Mouse (Mus musculus): Measurements from ENCODE around the gene Rbl2.

The Rbl2 gene

DNA sequence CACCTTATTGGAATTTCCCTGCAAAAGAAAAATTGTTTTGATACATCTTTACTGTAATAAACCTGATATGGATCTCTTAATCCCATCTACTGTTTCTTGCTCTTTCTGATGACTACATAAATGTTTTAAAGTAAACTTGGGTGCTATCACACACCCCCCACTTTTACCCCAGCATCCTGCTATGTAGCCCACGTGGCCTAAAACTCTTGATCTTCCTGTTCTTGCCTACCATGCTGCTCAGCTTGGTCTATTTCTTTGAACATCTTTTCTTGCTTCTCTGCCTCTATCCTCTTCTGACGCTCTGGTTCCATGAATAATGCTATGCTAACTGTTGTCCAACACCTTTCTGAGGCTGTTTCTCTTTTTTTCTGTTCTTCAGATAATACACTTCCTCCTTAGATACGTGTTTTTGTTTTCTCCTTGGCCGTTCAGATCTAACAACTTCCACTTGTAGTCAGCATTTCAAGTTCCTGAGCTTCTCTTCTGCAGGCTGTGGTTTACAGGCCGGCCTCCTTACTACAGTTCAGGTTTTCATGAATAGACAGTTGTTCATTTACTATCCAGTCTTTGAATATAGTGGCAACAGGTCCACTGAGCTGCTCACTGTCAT lies 42.1 kb downstream of the Rbl2 start:
- no peak for DNase-seq

DNA sequence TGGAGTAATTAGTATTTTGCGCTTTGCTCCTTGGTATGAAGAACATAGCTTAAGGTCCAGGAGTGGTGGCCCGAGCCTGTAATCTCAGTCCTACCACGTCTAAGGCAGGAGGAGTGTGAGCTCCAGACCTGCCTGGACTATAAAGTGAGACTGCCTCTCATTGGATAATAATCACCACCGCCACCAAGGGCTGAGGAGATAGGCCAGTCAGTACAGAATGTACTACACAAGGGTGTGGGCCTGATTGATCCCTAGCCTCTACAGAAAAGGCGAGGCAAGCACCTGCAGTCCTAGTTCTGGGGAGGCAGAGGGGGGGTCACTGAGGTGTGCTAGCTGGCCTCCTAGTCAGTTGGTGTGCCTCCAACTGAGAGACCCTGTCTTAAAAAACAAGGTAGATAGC lies 44.6 kb downstream of the Rbl2 start:
- no peak for DNase-seq

DNA sequence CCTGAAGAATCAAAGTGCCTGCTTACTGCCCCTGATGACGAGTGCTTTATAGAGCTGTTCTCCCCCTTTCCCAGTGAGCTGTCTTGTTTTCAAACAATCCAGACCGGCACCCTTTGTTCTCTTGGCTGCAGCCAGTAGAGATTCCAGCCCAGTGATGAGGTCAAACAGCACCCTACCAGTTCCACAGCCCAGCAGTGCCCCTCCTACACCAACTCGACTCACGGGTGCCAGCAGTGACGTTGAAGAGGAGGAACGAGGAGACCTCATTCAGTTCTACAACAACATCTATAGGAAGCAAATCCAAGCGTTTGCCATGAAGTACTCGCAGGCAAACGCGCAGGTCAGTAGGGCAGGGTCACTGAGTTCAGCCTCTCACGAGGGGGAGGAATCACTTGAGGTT lies 45.1 kb downstream of the Rbl2 start:
- DNase-seq: no peak

DNA sequence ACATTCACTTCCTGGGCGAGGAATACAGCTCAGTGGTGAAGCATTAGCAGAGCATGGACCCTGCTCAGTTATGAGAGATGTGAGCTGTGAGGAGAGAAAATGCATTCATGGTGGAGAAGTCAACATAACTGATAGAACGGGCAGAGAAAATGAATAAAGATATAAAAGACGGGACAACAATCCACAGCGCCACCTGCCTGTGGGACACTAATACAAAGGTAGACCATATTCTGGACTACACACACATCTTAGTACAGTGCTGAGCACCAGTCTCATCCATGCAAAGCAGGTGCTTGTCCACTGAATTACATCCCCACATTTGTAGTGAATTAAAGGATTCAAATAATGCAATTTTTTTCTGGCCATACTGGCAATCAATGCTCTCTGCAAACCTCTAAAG lies 47.7 kb downstream of the Rbl2 start:
- no peak for DNase-seq

DNA sequence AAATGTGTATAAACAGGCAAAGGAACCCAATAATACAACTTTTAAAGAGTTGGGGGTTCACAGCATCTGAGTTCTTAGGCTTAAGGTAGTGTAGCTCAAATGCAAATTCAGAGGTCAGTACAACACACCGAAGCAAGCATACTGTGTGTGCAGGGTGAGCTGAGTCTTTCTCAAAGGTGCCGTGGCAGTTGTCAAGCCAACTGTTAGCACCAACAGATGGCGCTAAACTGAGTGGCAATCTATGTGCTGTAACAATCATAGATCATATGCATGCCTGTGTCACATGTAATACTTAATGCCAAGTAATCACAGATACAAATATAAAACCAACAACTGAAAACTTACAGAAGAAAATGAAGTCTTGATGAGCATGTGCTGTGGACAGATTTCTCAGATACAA lies 48.3 kb downstream of the Rbl2 start:
- DNase-seq: no peak

DNA sequence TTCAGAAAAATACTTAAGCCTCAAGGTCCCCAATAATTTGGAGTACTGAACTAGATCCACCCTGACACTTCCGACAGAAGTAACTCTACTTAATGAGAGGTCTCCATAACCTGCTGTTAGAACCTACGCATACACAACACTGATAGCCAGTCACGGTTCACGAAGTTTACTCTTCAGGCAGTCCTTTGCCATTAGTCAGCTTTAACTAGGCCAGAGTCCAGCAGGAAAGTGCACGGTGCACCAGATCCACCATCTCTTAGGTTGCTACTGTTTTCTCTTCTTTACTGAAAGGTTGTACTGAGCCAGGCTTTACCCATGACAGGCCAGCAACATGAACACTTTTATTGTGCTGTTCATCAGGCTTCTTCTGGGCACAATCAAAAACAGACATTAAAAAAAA lies 54.5 kb downstream of the Rbl2 start:
- peak; percentile 64 to 70 for DNase-seq

DNA sequence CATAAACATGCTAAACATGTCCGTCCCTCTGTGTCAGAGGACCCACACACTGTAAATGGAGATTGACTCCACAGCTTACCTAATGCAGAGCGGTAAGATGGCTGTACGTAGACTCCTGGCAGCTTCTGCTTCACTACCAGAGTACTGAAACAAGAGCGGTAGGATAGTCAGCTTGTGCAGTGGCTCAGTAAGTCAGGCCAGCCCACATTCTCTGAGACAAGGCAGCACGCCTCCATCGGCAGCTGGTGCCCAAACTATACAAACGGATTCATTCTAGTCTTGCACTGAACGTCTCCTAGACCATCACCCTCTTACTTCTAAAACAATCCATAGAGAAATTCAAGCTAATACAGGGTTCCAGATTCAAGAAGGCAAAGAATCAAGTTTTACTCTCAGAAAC lies 56.9 kb downstream of the Rbl2 start:
- no peak for DNase-seq

DNA sequence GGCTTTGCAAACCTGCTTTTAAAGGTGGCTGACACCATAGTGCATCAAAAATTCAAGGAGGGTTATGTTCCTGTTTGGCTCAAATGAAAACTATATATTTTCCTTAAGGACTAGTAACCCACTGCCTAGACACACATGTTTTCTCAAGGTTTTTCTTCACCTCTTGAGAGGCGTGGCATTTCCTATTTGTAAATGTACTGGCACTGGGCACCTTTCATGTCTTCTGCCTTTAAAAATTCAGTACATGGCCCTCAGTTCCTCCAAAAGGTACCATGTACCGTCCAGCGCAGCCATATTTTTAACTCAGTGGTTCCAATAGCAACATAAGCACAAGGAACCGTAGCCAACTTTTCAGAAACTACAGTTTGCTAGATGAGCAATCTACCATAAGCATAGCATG lies 62.9 kb downstream of the Rbl2 start:
- DNase-seq: no peak

DNA sequence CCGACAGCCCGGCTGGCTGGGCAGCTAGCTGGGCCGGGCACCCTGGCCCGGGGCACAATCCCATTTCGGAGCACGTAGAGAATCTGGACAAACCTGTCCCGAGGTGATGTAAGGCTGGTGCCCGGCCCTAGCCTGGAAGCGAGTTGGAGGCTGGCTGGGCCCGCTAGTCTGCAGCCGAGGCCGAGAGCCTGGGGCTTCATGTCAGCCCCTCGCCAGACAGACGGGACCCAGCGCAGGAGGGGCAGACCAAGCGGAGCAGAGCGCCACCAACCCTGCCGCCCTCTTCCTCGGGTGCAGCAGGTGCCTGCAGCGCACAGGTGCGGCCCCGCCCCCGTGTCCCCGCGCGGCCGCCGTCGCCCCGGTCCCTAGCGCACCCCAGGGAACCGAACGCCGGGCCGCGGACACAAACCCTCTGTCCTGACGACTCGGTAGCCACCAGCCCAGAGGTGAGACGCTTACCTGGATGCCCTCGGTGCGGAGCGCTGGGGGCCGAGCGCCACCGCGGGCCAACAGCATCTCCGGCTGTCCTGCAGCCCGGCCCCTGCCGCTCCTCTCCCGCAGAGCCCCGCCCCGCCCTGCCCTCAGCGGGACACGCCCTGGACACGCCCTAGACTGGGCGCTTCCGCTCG lies 63.7 kb downstream of the Rbl2 start:
- no peak for DNase-seq

DNA sequence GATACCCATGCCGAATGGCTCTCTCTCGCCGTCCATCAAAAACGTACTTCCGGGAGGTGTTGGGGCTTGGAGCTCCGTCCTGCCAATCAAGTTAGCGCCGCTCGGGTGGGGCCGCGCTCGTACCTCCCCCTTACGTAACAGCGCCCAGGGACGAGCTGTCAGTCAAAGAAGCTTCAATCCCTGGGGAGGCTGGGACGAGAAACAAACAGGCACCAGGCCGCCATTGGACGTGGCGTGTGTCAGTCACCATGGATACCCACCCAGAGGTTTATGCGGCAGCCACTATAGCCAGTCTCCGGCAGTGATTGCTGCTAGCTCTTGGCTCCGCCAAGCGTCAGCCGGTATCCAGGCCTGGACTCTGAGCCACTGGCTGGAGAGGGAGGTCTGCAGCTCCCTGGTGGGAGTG lies 64.2 kb downstream of the Rbl2 start:
- DNase-seq: peak; percentile 100

DNA sequence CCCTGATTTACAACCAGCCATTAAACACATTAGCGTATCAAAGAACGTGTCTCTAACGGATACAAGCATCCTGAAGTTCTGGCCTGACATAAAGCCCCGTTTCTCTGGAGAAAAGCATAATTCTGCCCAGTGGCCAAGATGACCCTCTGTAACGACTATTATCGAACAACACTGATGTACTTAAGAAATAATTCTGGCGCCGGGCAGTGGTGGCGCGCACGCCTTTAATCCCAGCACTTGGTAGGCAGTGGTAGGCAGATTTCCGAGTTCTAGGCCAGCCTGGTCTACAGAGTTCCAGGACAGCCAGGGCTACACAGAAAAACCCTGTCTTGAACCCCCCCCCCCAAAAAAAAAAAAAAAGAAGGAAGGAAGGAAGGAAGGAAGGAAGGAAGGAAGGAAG lies 64.8 kb downstream of the Rbl2 start:
- DNase-seq: peak; percentile 33 to 35

DNA sequence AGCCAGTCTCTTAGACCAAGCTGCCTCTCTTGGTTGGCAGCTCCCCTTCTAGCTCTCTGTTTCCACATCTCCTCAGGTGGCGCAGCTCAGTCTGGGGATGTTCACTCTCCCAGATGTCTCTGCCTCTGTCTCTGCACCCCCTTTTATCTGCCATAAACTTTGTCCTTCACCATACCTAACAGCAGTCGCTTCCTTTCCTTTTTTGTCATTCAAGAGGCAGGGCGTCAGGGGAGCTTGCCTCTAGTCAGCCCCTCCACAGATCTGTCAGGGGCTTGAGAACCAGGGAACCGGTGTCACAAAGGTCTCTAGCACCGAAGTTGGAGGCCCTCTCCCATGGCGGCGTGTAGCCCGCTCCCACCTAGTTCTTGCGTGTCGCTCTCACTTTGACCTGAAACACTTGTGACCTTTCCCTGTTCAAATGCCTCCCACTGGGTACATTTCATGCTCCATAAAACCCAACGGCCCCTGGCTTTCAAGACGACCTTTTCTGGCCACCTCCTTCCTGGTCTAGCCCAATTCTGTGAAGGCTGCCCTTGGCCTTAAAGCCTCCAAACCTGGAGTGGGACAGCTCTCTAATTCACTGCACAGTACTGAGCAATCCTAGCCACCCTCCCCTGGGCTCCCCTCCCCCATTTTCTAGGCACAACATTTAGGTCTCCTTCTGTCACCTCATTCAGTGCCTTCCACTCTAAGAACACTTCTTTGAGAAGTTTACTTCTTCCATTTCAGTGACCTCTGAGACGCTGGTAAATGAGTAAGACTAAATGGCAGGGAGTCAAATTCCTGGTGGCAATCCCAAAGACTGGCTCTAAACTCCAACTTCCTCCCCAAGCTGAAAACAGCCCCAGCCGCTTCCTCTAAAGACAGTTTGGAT lies 65.7 kb downstream of the Rbl2 start:
- peak; percentile 75 to 87 for DNase-seq

DNA sequence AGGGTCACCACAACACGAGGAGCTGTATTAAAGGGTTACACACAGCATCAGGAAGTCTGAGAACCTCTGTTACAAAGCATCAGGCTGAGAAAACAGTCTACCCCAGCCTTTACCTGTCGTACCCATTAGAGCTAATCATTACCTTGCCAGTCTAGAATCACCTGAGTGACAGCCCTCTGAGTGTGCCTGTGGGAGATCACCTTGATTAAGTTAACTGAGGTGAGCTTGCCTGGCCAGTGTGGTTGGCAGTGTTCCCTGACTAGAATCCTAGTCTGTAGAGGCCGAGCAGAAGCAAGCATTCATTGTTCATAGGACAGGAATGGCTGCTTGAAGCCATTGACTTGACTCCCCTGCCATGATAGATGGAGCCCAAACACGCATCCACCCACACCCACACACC lies 71.0 kb downstream of the Rbl2 start:
- DNase-seq: peak; percentile 60 to 89

DNA sequence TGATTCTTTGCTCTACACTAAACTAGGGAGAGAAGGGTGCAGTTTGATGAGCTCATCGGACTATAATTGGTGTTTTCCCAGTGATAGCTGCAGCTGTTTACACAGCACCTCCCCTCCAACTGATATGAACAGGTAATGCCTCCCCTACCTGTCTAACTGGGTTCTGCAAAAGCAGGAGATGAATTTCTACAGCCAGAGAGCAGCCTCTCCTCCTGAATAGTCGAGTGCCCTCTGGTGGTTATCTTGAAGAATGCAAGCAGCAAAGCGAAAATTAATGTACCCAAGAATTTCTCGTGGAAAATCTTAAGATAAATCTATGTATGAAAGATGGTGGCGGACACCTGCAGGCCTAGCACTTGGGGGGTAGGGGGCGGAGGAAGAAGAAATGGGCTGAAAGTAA lies 77.9 kb downstream of the Rbl2 start:
- DNase-seq: peak; percentile 58 to 60

DNA sequence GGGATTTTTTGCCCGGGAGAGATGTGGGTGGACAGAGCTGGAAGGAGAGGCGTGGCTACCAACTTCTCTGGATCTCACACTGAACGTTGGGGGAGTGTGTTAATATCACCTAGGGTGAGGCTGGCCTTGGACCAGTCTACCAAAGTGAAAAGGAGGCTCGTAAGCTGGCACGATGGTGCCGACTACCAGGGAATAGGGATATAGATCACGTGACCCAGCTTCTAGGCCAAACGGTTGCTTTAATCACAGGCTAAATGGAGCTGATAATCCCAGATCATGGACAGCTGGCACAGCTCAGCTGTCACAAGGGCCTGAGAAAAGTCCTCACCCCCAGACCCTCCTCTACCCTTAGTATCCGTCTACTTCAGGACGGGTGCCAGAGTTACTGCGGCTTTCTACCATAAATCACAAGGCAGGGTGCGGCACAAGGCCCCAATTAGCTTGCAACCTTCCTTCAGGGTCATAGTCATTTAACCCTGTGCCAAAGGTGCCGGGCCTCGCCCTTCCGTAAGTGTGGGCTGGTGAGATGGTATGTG lies 78.9 kb downstream of the Rbl2 start:
- DNase-seq: peak; percentile 48 to 61

DNA sequence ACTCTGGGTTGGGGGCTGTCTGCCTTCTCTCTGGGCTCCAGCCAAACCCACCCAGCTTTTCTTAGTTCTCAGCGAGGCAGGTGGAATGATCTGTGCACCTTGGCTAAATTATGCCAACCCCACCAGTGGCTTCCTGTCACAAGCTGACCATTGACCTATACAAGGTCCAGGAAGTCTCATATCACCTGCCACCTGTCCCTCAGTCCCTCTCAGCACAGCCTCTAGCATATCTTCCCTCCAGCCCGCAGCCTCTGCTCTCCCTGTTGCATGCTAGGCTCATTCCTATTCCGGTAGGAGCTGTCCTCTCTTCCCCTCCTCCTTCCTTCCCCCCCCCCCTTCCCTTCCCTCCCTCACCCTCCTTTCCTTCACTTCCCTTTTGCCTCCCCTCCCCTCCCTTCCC lies 79.4 kb downstream of the Rbl2 start:
- no peak for DNase-seq

DNA sequence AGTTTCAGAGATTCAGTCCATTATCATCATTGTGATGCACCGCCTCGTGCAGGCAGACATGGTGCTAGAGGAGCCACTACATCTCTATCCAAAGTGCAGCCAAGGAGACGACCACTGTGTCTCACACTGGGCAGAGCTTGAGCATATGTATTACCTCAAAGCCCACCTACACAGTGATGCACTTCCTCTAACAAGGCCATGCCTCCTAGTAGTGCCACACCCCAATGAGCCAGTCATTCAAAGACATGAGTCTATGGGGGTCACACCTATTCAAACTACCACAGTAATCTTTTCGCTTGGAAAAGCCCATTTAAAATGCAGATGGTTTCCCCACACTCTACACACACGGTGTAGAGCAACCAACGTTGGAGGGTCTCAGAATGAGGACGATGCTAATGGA lies 81.7 kb downstream of the Rbl2 start:
- no peak for DNase-seq

DNA sequence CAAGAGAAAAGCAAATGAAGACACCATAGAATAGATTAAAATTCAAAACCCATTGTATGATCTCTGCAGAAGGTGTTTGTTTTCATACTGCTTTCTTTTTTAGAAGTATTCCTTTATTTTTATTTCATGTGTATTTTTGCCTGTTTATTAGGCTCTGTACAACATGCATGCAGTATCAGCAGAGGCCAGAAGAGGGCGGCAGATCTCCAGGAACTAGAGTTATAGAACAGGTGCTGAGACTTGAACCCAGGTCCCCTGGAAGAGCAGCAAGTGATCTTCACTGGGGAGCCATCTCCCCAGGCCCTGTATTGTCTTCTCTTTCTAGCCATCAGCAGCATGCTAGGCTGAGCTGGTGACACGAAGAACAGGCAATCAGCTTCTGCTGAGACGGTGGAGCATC lies 84.0 kb downstream of the Rbl2 start:
- no peak for DNase-seq

DNA sequence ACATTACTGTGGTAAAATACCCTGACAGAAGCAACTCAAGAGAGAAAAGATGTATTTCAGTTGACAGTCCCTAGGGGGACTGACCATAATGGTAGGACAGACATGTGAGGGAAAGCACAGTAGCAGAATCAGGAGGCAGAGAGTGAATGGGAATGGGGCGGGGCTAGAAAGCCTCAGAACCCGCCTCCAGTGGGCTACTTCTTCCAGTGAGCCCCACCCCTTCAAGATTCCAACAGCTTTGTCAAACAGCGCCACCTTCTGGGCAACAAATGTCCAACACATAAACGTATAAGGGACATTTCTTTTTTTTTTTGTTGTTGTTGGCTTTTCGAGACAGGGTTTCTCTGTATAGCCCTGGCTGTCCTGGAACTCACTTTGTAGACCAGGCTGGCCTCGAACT lies 84.7 kb downstream of the Rbl2 start:
- peak; percentile 71 to 72 for DNase-seq

DNA sequence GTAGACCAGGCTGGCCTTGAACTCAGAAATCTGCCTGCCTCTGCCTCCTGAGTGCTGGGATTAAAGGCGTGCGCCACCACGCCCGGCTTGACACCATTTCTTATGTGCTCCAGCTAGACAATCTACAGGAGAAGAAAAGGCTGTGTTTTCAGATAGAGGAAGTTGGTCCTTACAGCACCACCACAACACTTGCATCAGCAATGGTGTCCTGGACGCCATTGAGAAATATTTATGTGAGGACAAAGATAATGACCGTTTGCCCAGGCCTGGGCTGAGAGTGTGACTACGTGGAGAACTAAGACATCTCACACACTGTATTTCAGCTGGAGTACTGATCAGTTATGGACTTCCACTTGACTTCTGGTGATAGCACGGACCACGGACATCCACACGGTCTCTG lies 88.8 kb downstream of the Rbl2 start:
- DNase-seq: no peak

DNA sequence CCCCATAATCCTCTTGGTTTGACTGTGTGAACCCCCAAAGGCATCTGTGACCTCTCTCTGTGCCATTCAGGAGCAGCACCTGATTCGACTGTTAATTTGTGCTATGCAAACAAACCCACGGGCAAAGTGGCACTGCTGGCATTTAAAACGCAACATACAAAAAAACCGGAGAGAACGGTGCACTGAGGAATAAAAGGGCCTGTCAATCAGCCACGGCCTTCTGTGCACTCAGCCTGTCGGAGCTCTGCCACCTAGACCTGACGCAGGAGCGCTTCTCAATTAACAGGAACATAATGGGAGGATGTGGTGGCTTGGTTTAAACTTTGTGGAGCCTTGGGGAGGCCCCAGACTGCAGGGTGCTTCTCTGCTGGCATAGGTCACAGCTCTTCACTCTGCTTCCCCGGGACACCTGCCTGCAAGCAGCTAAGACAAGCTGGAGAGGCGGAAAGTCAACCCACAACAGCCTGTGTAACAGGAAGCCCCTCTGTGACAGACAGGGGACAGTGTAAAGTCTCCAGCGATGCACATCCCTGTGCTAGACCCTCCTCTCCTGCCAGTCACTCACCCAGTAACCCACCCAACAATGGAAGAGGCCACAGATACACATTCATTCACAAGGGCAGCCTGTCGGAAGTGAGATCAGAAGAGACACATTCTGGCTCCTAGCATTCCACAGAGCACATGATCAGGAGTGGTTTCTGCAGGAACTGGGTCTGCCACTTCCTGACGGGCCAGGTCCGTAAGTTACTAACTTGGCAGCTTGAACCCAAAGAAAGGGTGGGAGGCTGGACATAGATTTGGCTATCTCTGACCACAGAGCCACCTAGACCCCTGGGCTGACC lies 90.3 kb downstream of the Rbl2 start:
- DNase-seq: no peak

DNA sequence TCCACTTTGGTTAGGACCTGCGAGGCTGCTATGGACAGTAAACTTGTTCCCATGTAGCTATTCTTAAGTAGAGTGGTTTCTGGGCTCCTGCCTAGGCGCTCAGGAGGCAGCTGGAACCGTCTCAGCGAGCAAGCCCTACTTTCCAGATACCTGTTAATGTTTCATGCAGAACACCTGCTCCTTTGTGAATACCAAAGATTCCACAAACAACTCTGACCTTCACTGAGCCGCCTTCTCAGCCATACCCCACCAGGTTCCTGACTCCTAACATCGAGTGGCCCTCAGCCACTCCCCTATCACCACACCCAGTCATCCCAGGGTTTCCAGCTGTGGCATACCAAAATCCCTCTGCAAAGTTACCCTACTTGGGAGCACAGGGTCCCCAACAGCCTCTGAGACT lies 100.3 kb downstream of the Rbl2 start:
- peak; percentile 32 to 63 for DNase-seq

DNA sequence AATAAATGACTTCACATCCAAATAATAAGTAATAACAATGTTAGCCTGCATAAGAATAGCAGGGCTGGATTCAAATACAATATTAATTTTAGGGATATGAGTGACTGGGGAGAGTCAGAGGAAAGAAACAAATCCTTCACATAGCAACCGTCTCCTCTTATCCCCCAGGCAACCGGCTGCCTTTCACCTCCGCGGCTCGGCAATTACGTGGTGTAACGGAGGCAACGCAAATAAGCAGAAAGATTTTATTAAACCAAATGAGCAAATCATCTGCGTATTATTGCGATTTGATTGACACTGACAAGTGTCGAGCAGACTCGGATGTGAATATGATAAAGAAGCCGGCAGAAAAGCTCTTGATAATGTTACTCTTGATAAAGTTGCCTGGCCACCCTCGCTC lies 101.1 kb downstream of the Rbl2 start:
- DNase-seq: no peak

Data from kidney, adult 8-10 months (tissue).